Comparison of ENCODE assay signal across 22 mouse cellular contexts in genomic region chr10:18879160-18879559, GRCm38 (mm10). TPM values are rescaled to one million over a fixed set of nuclear protein-coding genes. Genes with fewer than 3 reads are reported as not detected.
DNase-seq lines count a peak whose midpoint lies in the region.
"Had no signal": no experiment of that assay in that cellular context is flagged by ENCODE, and none has a peak within 500 bp of the region (broad histone marks: within the 10 kb centered on the region; RNA-seq: fewer than 3 reads in every experiment).

No protein-coding gene starts in this region.

- H3K9me3 ChIP-seq in midbrain, embryonic 10.5 days (replicated peaks) = no peaks in the 10 kb centered on the region
- H3K9me3 ChIP-seq: embryonic facial prominence, embryonic 12.5 days; forebrain, embryonic 13.5 days; forebrain, embryonic 15.5 days had no signal

- peaks cover 3% of the 10 kb centered on the region for H3K4me1 ChIP-seq in midbrain, embryonic 10.5 days
- H3K4me1 ChIP-seq: forebrain, embryonic 13.5 days; forebrain, embryonic 15.5 days had no signal

- WGBS in midbrain, embryonic 10.5 days = 83% methylated on average over 4 of the region's 4 CpGs

- no peaks in the 10 kb centered on the region for H3K36me3 ChIP-seq in midbrain, embryonic 10.5 days
- H3K36me3 ChIP-seq: embryonic facial prominence, embryonic 12.5 days; forebrain, embryonic 15.5 days had no signal

- H3K4me3 ChIP-seq in midbrain, embryonic 10.5 days = no peak overlapping the region
- H3K4me3 ChIP-seq: embryonic facial prominence, embryonic 12.5 days; erythroblast, embryonic 14.5 days; forebrain, embryonic 13.5 days; forebrain, embryonic 15.5 days had no signal

- H3K27me3 ChIP-seq in midbrain, embryonic 10.5 days (ENCODE audit: low read depth, poor library complexity, severe bottlenecking) = no peaks in the 10 kb centered on the region
- H3K27me3 ChIP-seq: embryonic facial prominence, embryonic 12.5 days; forebrain, embryonic 13.5 days; forebrain, embryonic 15.5 days had no signal

- H3K27ac ChIP-seq in midbrain, embryonic 10.5 days (replicated peaks) = no peak overlapping the region
- H3K27ac ChIP-seq: embryonic facial prominence, embryonic 12.5 days; forebrain, embryonic 13.5 days; forebrain, embryonic 15.5 days had no signal

- peak; percentile 55 for DNase-seq in heart, adult 11 months
- DNase-seq in heart, postnatal 25 days (ENCODE audit: low spot score) = no peak
- peak; percentile 92 for DNase-seq in fat pad, adult 2 months (ENCODE audit: extremely low read depth, low read depth, low spot score)
- DNase-seq in gonadal fat pad, adult 2 months (ENCODE audit: low read depth) = peak; percentile 89
- no peak for DNase-seq in midbrain, embryonic 10.5 days (ENCODE audit: low spot score)
- DNase-seq in spleen, postnatal 4 days (ENCODE audit: low spot score in 2 of 2) = no peak
- DNase-seq: adrenal gland, adult 2 months; adrenal gland, postnatal 10 days; adrenal gland, postnatal 25 days; cerebellum, adult 11 months; cerebellum, adult 18-20 months; cerebellum, adult 8-10 months; cerebellum, adult 9-11 months; cerebellum, postnatal 14 days; cerebellum, postnatal 36 days; embryo, embryonic 11 days; forebrain, postnatal 0 days had no signal

- intact Hi-C loops in heart, postnatal 25 days (cut with DNase I) = no loop called here

RNA-seq across cellular contexts. Expression of gene Perp, which starts 34.3 kb away (rescaled TPM):
- 100 to 1,000 TPM; 121 to 130 TPM for total RNA-seq in heart, postnatal 25 days (2021)
- 70.5 and 83.5 TPM in 2 replicates for polyA plus RNA-seq in gonadal fat pad, adult 2 months (2012; rRNA removed)
- polyA plus RNA-seq in midbrain, embryonic 10.5 days (2016; fragmentation: Nextera tagmentation; extraction: Ambion mirVana) = 10.6 TPM in 2 replicates
- total RNA-seq: MEL had no signal
- polyA plus RNA-seq: erythroblast, embryonic 14.5 days had no signal

Comparison
In these comparisons a context has a peak if more than half of its experiments do, and no peak if none do; other contexts are left out.
1. DNase-seq: peak in heart, adult 11 months (single experiment), fat pad, adult 2 months (single experiment) and gonadal fat pad, adult 2 months (single experiment); none in heart, postnatal 25 days (single experiment), midbrain, embryonic 10.5 days (single experiment) and spleen, postnatal 4 days (0 of 2).